Mouse (Mus musculus): Measurements from ENCODE around the gene Wfdc18. TPM values are rescaled to one million over a fixed set of nuclear protein-coding genes. Genes with fewer than 3 reads are reported as not detected.

The Wfdc18 gene
- polyA plus RNA-seq, 2 experiments = 0.35 to 0.40 TPM

DNA sequence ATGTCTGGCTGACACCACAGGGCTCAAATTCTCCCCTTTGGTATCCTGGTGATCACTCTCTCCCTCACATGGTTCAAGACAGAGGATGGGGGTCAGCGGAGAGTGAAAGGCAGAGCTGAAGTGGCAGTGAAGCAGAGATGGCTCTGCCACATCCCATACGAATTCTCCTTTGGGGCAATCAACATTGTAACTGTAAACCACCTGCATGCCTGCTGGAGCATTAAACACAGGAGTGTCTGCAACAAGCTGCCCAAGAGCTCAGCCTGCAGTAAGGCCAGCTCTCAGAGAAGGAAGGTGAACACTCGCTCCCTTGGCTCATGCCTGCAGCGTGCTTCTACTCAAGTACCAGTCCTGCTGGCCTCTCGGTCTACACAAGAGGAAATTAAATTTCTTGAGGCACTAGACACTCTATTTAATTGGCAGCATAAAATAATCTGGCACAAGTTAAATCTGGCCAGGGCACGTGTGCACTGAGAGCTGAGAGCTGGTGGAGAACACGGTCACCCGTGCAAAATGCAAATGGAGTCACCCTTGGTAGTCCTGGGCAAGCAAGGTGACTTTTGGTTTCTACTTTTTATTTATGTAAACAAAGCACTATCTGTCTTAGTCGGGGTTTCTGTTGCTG, 34.0 kb downstream of the Wfdc18 start:
- H3K4me2 ChIP-seq (replicated peaks; ENCODE audit: low read depth, low read length, severe bottlenecking) = no peak overlapping the region
- no peak for ATAC-seq (ENCODE audit: low FRiP score, low read depth)
- WGBS = 60% methylated on average over 9 of the region's 9 CpGs

DNA sequence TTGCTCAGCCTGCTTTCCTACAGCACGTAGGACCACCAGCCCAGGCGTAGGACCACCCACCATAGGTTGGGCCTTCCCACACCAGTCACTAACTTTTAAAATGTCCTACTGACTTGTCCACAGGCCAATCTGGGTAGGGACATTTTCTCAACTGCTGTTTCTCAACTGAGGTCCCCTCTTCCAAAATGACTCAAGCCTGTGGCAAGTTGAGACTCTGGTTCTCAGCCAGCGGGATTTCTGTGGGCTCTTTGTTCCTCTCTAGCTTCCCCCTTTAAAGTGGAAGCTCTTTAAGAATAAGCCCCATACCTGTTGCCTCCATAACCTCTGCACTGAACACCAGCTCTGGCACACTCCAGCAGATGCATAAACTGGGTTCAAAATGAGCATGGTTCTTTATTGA, 34.7 kb downstream of the Wfdc18 start:
- Histone ChIP-seq H3K27me3 (ENCODE audit: control insufficient read depth, insufficient read depth, low read length) (no peaks in the 10 kb centered on the region), H3K4me1 (ENCODE audit: control insufficient read depth, insufficient read depth, low read length) (no peaks in the 10 kb centered on the region), H3K4me2 (replicated peaks; ENCODE audit: low read depth, low read length, severe bottlenecking) (no peak overlapping the region), H3K36me3 (ENCODE audit: control insufficient read depth, insufficient read depth, low read length) (no peaks in the 10 kb centered on the region), H3K9me3 (ENCODE audit: control insufficient read depth, low read length) (no peaks in the 10 kb centered on the region), H3K4me3 (replicated peaks; ENCODE audit: low read length) (no peak overlapping the region), H3K27ac (replicated peaks; ENCODE audit: low read depth, low read length) (no peak overlapping the region), H3K9ac (ENCODE audit: low read depth, low read length, severe bottlenecking) (no peak overlapping the region)
- no peak for TF ChIP-seq POLR2A (IDR thresholded peaks at IDR 0.05; ENCODE audit: borderline replicate concordance, extremely low read depth, insufficient read depth, insufficient read length)
- DNase-seq (ENCODE audit: low spot score) = no peak
- no peak for ATAC-seq (ENCODE audit: low FRiP score, low read depth)
- 69% methylated on average over 3 of the region's 3 CpGs for WGBS

More for the DNA sequence above, 34.0 kb downstream of the Wfdc18 start:
- Histone ChIP-seq H3K36me3 (ENCODE audit: control insufficient read depth, insufficient read depth, low read length) (no peaks in the 10 kb centered on the region), H3K27me3 (ENCODE audit: control insufficient read depth, insufficient read depth, low read length) (no peaks in the 10 kb centered on the region), H3K9ac (ENCODE audit: low read depth, low read length, severe bottlenecking) (no peak overlapping the region), H3K4me3 (replicated peaks; ENCODE audit: low read length) (no peak overlapping the region), H3K27ac (replicated peaks; ENCODE audit: low read depth, low read length) (no peak overlapping the region), H3K4me1 (ENCODE audit: control insufficient read depth, insufficient read depth, low read length) (no peaks in the 10 kb centered on the region), H3K9me3 (ENCODE audit: control insufficient read depth, low read length) (no peaks in the 10 kb centered on the region)
- DNase-seq (ENCODE audit: low spot score) = no peak
- TF ChIP-seq POLR2A (IDR thresholded peaks at IDR 0.05; ENCODE audit: borderline replicate concordance, extremely low read depth, insufficient read depth, insufficient read length) = no peak

DNA sequence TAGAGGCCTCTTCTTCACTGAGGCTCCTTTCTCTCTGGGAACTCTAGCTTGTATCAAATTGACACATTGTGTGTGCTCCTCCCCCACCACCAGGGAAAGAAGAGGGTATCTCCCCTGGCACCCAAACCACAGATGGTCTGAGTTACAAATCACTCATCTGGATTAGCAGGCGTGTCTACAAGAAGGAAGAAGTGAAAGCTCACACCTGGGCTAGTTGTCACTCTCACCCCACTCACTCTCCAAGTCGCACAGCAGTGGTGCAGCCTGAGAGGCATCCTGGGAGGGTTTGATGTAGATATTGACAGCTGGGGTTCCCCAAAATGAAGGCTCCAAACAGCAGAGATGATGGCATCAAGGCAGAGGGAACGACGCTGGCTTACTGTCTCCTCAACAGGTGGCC, 37.3 kb downstream of the Wfdc18 start:
- Histone ChIP-seq H3K9ac (ENCODE audit: low read depth, low read length, severe bottlenecking) (no peak overlapping the region), H3K27ac (replicated peaks; ENCODE audit: low read depth, low read length) (no peak overlapping the region), H3K9me3 (ENCODE audit: control insufficient read depth, low read length) (no peaks in the 10 kb centered on the region), H3K4me3 (replicated peaks; ENCODE audit: low read length) (no peak overlapping the region), H3K4me2 (replicated peaks; ENCODE audit: low read depth, low read length, severe bottlenecking) (no peak overlapping the region), H3K4me1 (ENCODE audit: control insufficient read depth, insufficient read depth, low read length) (no peaks in the 10 kb centered on the region), H3K36me3 (ENCODE audit: control insufficient read depth, insufficient read depth, low read length) (no peaks in the 10 kb centered on the region), H3K27me3 (ENCODE audit: control insufficient read depth, insufficient read depth, low read length) (0 out of 2 replicates have a peak, but pooled peaks cover 4% of the 10 kb centered on the region)
- TF ChIP-seq POLR2A (IDR thresholded peaks at IDR 0.05; ENCODE audit: borderline replicate concordance, extremely low read depth, insufficient read depth, insufficient read length) = no peak
- WGBS = 39% methylated on average over 4 of the region's 4 CpGs
- ATAC-seq (ENCODE audit: low FRiP score, low read depth) (no peak), DNase-seq (ENCODE audit: low spot score) (no peak)

DNA sequence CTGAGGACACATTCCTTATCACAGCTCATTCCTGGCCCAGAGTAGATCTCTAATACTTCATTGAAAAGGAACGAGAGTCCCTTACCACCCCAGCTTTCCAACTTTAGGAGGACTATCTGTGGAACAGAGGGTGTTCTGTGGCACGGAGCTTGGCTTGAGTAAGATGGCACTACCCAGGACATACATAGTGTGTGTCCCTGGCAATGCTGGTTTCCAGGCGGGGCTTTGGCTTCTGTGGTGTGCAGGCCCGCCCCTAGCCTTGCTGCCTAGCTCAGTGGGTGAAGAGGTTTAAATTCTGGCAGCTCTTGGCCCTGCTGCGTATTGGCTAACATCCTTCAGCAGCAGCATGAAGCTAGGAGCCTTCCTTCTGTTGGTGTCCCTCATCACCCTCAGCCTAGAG, 37.9 kb downstream of the Wfdc18 start, which contains the start of gene Wfdc21:
TSS of gene Wfdc21 (plus strand) at position 260 of the 400 bp plus-strand sequence.
- Histone ChIP-seq H3K4me1 (ENCODE audit: control insufficient read depth, insufficient read depth, low read length) (no peaks in the 10 kb centered on the region), H3K9ac (ENCODE audit: low read depth, low read length, severe bottlenecking) (no peak within 1 kb of the TSS), H3K4me3 (replicated peaks; ENCODE audit: low read length) (no peak within 1 kb of the TSS), H3K27ac (replicated peaks; ENCODE audit: low read depth, low read length) (no peak within 1 kb of the TSS), H3K36me3 (ENCODE audit: control insufficient read depth, insufficient read depth, low read length) (no peaks in the 10 kb centered on the region), H3K9me3 (ENCODE audit: control insufficient read depth, low read length) (no peaks in the 10 kb centered on the region), H3K4me2 (replicated peaks; ENCODE audit: low read depth, low read length, severe bottlenecking) (no peak within 1 kb of the TSS), H3K27me3 (ENCODE audit: control insufficient read depth, insufficient read depth, low read length) (0 out of 2 replicates have a peak, but pooled peaks cover 4% of the 10 kb centered on the region)
- no peak for TF ChIP-seq POLR2A (IDR thresholded peaks at IDR 0.05; ENCODE audit: borderline replicate concordance, extremely low read depth, insufficient read depth, insufficient read length)
- 70% methylated on average over 5 of the region's 5 CpGs for WGBS
- no peak for ATAC-seq (ENCODE audit: low FRiP score, low read depth)
- no peak for DNase-seq (ENCODE audit: low spot score)

DNA sequence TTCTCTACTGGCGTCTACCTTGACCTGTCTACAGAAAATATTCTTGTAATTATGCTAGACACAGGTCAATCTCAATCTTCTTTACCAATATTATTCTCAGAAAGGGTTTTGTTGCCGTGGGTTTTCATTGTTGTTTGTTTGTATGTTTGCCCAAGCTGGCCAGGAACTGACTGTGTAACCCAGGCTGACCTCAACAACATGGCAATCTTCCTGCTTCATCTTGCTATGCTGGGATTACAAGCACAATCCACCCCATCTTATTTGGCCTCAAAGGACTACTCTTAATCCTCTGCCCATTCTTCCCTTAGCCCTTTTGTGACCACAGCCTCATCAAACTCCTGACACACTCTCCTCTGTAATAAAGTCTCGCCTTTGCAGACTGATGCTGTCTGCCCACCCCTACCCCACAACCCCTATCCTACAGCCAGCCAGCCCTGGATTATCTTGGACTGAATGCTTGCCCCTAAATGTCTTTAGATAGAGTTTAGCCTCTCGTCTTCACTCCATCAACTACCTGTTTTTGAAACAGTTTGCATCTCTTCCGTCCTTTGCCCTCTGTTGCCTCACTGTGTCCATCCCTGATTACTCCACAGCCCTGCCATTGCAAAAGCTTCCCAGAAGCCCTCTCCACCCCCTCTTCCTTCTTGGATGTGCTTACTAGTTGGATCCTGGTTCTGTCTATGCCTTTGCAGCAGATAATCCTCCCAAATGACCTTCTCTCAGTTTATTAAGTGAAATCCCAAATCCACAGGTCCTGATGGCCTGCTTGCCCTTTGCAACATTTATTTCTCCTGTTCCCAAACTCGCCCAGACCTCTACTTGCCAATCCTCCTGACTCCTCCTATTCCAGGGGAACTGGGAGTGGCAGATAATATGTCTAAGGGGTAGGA, 38.8 kb downstream of the Wfdc18 start:
- no peak for ATAC-seq (ENCODE audit: low FRiP score, low read depth)
- H3K27ac ChIP-seq (replicated peaks; ENCODE audit: low read depth, low read length) = no peak overlapping the region
- no peaks in the 10 kb centered on the region for H3K4me1 ChIP-seq (ENCODE audit: control insufficient read depth, insufficient read depth, low read length)
- 62% methylated on average over 6 of the region's 6 CpGs for WGBS
- no peak for DNase-seq (ENCODE audit: low spot score)
- H3K27me3 ChIP-seq (ENCODE audit: control insufficient read depth, insufficient read depth, low read length) = 0 out of 2 replicates have a peak, but pooled peaks cover 4% of the 10 kb centered on the region
- no peak overlapping the region for H3K4me3 ChIP-seq (replicated peaks; ENCODE audit: low read length)
- H3K9me3 ChIP-seq (ENCODE audit: control insufficient read depth, low read length) = no peaks in the 10 kb centered on the region
- H3K4me2 ChIP-seq (replicated peaks; ENCODE audit: low read depth, low read length, severe bottlenecking) = no peak overlapping the region
- no peak for TF ChIP-seq POLR2A (IDR thresholded peaks at IDR 0.05; ENCODE audit: borderline replicate concordance, extremely low read depth, insufficient read depth, insufficient read length)
- H3K36me3 ChIP-seq (ENCODE audit: control insufficient read depth, insufficient read depth, low read length) = no peaks in the 10 kb centered on the region
- no peak overlapping the region for H3K9ac ChIP-seq (ENCODE audit: low read depth, low read length, severe bottlenecking)

Data from limb, embryonic 14.5 days (tissue).